Mouse (Mus musculus) heart, embryonic 11.5 days (tissue): ENCODE measurements around the gene Cdc42bpg. TPM values are rescaled to one million over a fixed set of nuclear protein-coding genes. Genes with fewer than 3 reads are reported as not detected.

Source experiments
- ATAC-seq: fragments of 200-750 bp; cut with Nextera tagmentation; replicated peaks from 2 replicates; pipeline ENCODE4 v1.8.0; 2017; ENCODE audit warnings: moderate library complexity; ENCODE audit not compliant: insufficient number of reproducible peaks, low FRiP score, low TSS enrichment
- H3K27ac ChIP-seq: fragments of 300-500 bp; sonication (generic); 2 replicates; pipeline ENCODE4 v1.5.1; 2014; ENCODE audit warnings: mild to moderate bottlenecking, low read depth, low read length
- H3K27me3 ChIP-seq: fragments of 300-500 bp; sonication (generic); 2 replicates; pipeline ENCODE4 v1.6.1; 2014; ENCODE audit warnings: mild to moderate bottlenecking, low read length, mixed read lengths; ENCODE audit not compliant: control insufficient read depth, insufficient read depth
- H3K36me3 ChIP-seq: fragments of 300-500 bp; sonication (generic); 2 replicates; pipeline ENCODE4 v1.6.1; 2014; ENCODE audit warnings: mild to moderate bottlenecking, low read length, moderate library complexity, mixed read lengths; ENCODE audit not compliant: control insufficient read depth, insufficient read depth
- H3K4me1 ChIP-seq: fragments of 300-500 bp; sonication (generic); 2 replicates; pipeline ENCODE4 v1.6.1; 2014; ENCODE audit warnings: low read length; ENCODE audit not compliant: control insufficient read depth, insufficient read depth
- H3K4me2 ChIP-seq: fragments of 300-500 bp; sonication (generic); 2 replicates; pipeline ENCODE4 v1.6.1; 2014; ENCODE audit warnings: mild to moderate bottlenecking, moderate library complexity
- H3K4me3 ChIP-seq: fragments of 300-500 bp; sonication (generic); 2 replicates; pipeline ENCODE4 v1.5.1; 2014; ENCODE audit warnings: low read depth, low read length
- H3K9ac ChIP-seq: fragments of 300-500 bp; sonication (generic); 2 replicates; pipeline ENCODE4 v1.6.1; 2014; ENCODE audit warnings: mild to moderate bottlenecking, low read depth, low read length, moderate library complexity
- H3K9me3 ChIP-seq: fragments of 300-500 bp; sonication (generic); replicated peaks from 2 replicates; pipeline ENCODE4 v1.6.1; 2016; ENCODE audit warnings: low read length; ENCODE audit not compliant: control insufficient read depth
- WGBS: fragments of 180-500 bp; shearing (Covaris S2); extraction: QIAGEN DNeasy Blood & Tissue Kit; methylation state at CpG from one replicate; pipeline ENCODE4 v1.1.7; 2014; ENCODE audit not compliant: insufficient replicate concordance; 5-methylcytosine and 5-hydroxymethylcytosine counted together
- polyA plus RNA-seq: library from polyadenylated mRNA; unstranded; fragments of >200 nt; fragmentation: Nextera tagmentation; extraction: Ambion mirVana; gene quantifications from 2 replicates; pipeline ENCODE4 v1.2.1, GENCODE M21; 2014

Cdc42bpg gene
- polyA plus RNA-seq, 1 experiment from 2014 or later, result 0.74 TPM

GRCm38 (mm10) chr19:6267306-6268169 is 38.7 kb upstream of the Cdc42bpg start:
- no peaks in the 10 kb centered on the region for H3K36me3 ChIP-seq
- 59% methylated on average over 11 of the region's 11 CpGs for WGBS
- no peak overlapping the region for H3K4me2 ChIP-seq
- no peak overlapping the region for H3K27ac ChIP-seq
- H3K9ac ChIP-seq, result no peak overlapping the region
- H3K9me3 ChIP-seq, result no peaks in the 10 kb centered on the region
- no peaks in the 10 kb centered on the region for H3K4me1 ChIP-seq
- H3K4me3 ChIP-seq, result no peak overlapping the region
- no peak for ATAC-seq
- 0 out of 2 replicates have a peak, but pooled peaks cover 3% of the 10 kb centered on the region for H3K27me3 ChIP-seq

GRCm38 (mm10) chr19:6268170-6268528 is 38.1 kb upstream of the Cdc42bpg start:
- no peak overlapping the region for H3K4me2 ChIP-seq
- H3K9me3 ChIP-seq, result no peaks in the 10 kb centered on the region
- no peaks in the 10 kb centered on the region for H3K36me3 ChIP-seq
- ATAC-seq, result no peak; the same call in 1 of the 2 replicates
- H3K9ac ChIP-seq, result no peak overlapping the region
- H3K27me3 ChIP-seq, result 0 out of 2 replicates have a peak, but pooled peaks cover 3% of the 10 kb centered on the region
- H3K4me3 ChIP-seq, result no peak overlapping the region
- no peaks in the 10 kb centered on the region for H3K4me1 ChIP-seq
- no peak overlapping the region for H3K27ac ChIP-seq
- WGBS, result 13% methylated on average over 8 of the region's 8 CpGs

- Histone ChIP-seq H3K9ac (no peak overlapping the region), H3K27ac (no peak overlapping the region), H3K36me3 (no peaks in the 10 kb centered on the region), H3K4me3 (no peak overlapping the region), H3K27me3 (0 out of 2 replicates have a peak, but pooled peaks cover 3% of the 10 kb centered on the region), H3K4me2 (no peak overlapping the region), H3K4me1 (no peaks in the 10 kb centered on the region), H3K9me3 (no peaks in the 10 kb centered on the region)
- no peak for ATAC-seq
- 78% methylated on average over 7 of the region's 7 CpGs for WGBS
These were observed 37.6 kb upstream of the Cdc42bpg start for GRCm38 (mm10) chr19:6268670-6269132.

DNA sequence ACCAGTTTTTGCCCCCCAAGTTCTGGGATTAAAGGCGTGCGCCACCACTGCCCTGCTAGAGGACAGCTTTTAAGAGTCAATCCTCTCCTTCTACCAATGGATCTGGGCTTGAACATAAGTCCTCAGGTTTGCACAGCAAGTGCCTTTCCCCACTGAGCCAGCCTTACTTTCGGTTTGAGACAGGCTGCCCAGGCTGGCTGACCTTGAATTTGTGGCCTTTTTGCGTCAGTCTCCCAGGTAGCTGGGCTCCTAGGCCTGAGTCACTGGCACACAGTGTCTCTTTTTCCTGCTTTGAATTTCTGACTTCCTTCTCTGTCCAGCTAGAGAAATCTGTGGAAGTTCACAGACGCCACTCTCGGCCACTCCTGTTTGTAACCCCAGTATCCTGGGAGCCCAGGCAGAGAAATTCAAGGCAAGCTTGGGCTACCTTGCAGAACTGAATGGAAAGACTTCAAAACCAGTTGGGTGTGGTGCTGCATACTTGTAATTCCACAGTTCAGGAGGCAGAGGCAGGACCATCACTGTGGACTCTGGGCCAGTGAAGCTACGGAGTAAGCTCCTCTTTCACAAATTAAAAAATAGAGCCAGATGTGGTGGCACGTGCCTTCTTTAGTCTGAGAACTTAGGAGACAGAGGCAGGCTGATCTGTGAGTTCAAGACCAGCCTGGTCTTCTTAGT is 36.3 kb upstream of the Cdc42bpg start:
- 86% methylated on average over 8 of the region's 8 CpGs for WGBS
- Histone ChIP-seq H3K9me3 (no peaks in the 10 kb centered on the region), H3K4me3 (no peak overlapping the region), H3K4me2 (no peak overlapping the region), H3K9ac (no peak overlapping the region), H3K36me3 (no peaks in the 10 kb centered on the region), H3K27ac (no peak overlapping the region), H3K4me1 (no peaks in the 10 kb centered on the region), H3K27me3 (0 out of 2 replicates have a peak, but pooled peaks cover 3% of the 10 kb centered on the region)
- ATAC-seq, result no peak

DNA sequence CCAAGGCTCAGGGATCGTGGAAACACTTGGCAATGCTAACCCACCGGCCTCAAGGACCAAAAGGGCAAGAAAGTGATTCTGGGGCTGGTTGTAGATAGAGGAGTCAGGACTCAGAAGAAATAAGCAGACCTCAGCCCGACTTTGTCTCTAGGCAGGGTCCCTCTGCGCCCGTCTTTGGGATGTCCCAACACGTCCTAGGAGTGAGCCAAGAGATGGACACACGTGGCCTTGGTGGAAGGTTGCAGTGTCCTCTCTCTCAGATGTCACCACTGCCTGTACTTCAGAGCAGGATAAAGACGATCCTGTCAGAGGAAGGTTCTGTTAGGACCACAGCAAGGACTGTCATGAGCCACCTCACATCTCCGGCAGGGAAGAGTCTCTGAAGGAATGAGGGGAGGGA is 35.6 kb upstream of the Cdc42bpg start:
- H3K4me3 ChIP-seq, result no peak overlapping the region
- H3K36me3 ChIP-seq, result no peaks in the 10 kb centered on the region
- no peak for ATAC-seq
- H3K4me1 ChIP-seq, result peaks cover under 1% of the 10 kb centered on the region; the same call in 1 of the 2 replicates
- H3K27me3 ChIP-seq, result 0 out of 2 replicates have a peak, but pooled peaks cover 3% of the 10 kb centered on the region
- H3K9ac ChIP-seq, result peak overlapping the region; percentile 36; the same call in 1 of the 2 replicates
- no peak overlapping the region for H3K27ac ChIP-seq
- H3K9me3 ChIP-seq, result no peaks in the 10 kb centered on the region
- no peak overlapping the region for H3K4me2 ChIP-seq
- 44% methylated on average over 9 of the region's 9 CpGs for WGBS

GRCm38 (mm10) chr19:6271206-6271605 is 35.0 kb upstream of the Cdc42bpg start:
- H3K27me3 ChIP-seq, result 0 out of 2 replicates have a peak, but pooled peaks cover 3% of the 10 kb centered on the region
- peaks cover 3% of the 10 kb centered on the region; the same call in 1 of the 2 replicates for H3K4me1 ChIP-seq
- H3K36me3 ChIP-seq, result no peaks in the 10 kb centered on the region
- WGBS, result 28% methylated on average over 8 of the region's 8 CpGs
- no peak overlapping the region for H3K4me3 ChIP-seq
- H3K27ac ChIP-seq, result no peak overlapping the region
- no peak overlapping the region for H3K4me2 ChIP-seq
- no peak for ATAC-seq
- H3K9ac ChIP-seq, result peak overlapping the region; percentile 36; the same call in 1 of the 2 replicates
- no peaks in the 10 kb centered on the region for H3K9me3 ChIP-seq

GRCm38 (mm10) chr19:6272053-6272452 is 34.2 kb upstream of the Cdc42bpg start:
- Histone ChIP-seq H3K4me2 (no peak overlapping the region), H3K4me1 (peaks cover 3% of the 10 kb centered on the region; the same call in 1 of the 2 replicates), H3K36me3 (no peaks in the 10 kb centered on the region), H3K27ac (no peak overlapping the region), H3K27me3 (0 out of 2 replicates have a peak, but pooled peaks cover 2% of the 10 kb centered on the region), H3K4me3 (no peak overlapping the region), H3K9ac (no peak overlapping the region), H3K9me3 (no peaks in the 10 kb centered on the region)
- no peak for ATAC-seq
- WGBS, result 63% methylated on average over 7 of the region's 7 CpGs

GRCm38 (mm10) chr19:6272738-6273137 is 33.5 kb upstream of the Cdc42bpg start:
- Histone ChIP-seq H3K27me3 (no peaks in the 10 kb centered on the region), H3K4me2 (no peak overlapping the region), H3K36me3 (no peaks in the 10 kb centered on the region), H3K9ac (no peak overlapping the region), H3K4me3 (no peak overlapping the region), H3K4me1 (peaks cover 4% of the 10 kb centered on the region), H3K27ac (no peak overlapping the region; the same call in 1 of the 2 replicates), H3K9me3 (no peaks in the 10 kb centered on the region)
- no peak for ATAC-seq
- 65% methylated on average over 4 of the region's 4 CpGs for WGBS
